Mouse (Mus musculus) c-Kit-positive CD71-positive TER-119-positive erythroid progenitor cells, embryonic 14.5 days (primary cell): ENCODE results near the gene Osbpl10.
"Not testable (repeated sequence)": the region's sequence is repeated elsewhere in the genome, so short reads cannot be mapped to it uniquely, and the experiment has no call there.

Experiments used
- DNase-seq: peaks from one replicate; pipeline ENCODE4 v3.0.0-alpha.2; 2013; ENCODE audit warnings: low spot score

The Osbpl10 gene

GRCm38 (mm10) chr9:114985741-114986140 lies 7.4 kb downstream of the Osbpl10 start:
- no peak for DNase-seq

DNA sequence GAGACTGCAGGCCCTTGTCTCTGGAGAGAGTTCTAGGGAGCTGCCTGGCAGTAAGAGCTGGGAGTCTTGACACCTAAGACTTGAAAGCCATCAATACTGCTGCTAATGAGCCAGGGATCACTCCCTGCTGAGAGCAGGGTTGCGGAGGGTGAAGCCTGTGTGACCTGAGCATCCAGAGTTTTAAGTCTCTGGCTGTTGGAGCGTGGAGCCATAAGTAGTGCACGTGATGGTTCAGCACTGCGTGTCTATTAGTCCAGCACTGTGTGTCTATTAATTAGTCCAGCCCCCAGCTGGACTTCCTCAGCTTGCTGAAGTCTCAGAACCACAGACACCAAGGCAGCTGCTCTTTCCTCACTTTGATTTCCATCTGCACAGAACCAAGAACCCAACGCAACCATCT lies 8.0 kb downstream of the Osbpl10 start:
- DNase-seq = no peak

DNA sequence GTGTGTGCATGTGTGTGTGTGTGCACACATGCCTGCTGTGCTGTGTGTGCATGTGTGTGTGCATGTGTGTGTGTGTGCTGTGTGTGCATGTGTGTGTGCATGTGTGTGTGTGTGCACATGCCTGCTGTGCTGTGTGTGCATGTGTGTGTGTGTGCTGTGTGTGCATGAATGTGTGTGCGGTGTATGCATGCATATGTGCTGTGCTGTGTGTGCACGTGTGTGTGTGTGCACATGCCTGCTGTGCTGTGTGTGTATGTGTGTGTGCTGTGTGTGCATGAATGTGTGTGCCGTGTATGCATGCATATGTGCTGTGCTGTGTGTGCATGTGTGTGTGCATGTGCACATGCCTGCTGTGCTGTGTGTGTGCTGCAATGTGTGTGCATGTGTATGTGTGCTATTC lies 9.7 kb downstream of the Osbpl10 start:
- no peak for DNase-seq

GRCm38 (mm10) chr9:114988610-114989327 lies 10.4 kb downstream of the Osbpl10 start:
- DNase-seq = no peak

DNA sequence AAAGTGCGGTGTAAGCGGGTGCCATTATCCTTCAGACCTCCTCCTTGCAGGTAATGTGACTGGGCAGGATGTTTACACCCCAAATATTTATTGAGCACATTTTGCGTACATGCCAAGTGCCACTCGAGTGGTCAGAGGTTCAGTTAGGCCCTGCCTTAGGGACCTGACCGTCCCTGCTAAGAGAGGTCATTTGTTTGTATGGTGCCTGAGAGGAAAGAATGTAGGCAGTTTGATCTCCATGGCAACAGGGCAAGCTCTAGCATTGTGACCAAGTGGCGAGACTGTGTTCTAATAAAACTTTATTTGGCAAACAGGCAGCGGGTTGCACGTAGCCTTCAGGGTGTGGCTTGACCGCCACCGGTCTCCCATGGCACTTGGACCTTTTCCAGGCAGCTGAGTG lies 12.1 kb downstream of the Osbpl10 start:
- no peak for DNase-seq

DNA sequence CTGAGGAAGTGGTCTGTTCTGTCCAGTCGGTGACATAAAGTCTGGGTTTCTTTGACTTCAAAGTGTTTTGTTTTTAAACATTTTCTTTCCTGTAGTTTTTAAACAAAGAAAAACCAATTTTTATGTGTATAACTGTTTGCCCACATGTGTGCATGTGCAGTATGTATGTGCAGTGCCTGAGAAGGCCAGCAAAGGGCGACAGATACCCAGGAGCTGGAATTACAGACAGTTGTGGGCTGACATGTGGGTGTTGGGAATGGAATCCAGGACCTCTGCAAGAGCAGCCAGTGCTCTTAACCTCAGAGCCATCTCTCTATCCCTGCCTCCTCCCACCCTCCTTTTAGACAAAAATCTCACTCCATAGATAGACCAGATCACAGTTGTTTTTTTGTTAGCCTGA lies 14.2 kb downstream of the Osbpl10 start:
- no peak for DNase-seq

DNA sequence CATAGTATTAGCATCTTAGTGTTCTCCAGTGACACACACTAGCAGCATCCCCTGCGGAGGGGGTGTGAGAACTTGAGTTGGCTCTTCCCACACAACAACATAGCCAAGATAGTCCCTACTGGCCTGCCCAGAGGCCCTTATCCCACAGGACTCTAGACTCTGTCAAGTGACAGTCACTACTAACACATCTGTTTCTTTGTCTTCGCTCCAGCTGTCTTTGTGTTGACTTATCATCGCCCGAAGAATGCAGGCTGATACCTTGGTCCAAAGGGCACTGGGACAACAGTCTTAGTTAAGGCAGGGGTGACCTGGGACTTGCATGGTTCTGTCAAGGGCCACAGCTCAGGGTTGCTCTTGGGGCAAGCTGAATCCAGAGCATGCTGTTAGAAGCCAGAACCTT lies 16.9 kb downstream of the Osbpl10 start:
- no peak for DNase-seq

GRCm38 (mm10) chr9:114995716-114996115 lies 17.3 kb downstream of the Osbpl10 start:
- DNase-seq = no peak

DNA sequence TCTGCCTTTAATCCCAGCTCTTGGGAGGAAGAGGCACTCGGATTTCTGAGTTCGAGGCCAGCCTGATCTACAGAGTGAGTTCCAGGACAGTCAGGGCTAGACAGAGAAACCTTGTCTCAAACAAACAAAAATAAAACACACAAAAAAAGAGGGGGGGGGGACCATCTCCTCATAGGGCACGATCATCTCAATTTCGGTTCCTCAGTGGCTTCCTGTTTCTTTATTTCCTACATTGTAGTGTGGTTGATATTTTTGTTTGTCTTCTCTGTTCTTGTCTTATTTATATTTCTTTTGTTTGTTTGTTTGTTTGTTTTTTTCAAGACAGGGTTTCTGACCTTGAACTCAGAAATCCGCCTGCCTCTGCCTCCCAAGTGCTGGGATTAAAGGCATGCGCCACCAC lies 18.1 kb downstream of the Osbpl10 start:
- DNase-seq = no peak

DNA sequence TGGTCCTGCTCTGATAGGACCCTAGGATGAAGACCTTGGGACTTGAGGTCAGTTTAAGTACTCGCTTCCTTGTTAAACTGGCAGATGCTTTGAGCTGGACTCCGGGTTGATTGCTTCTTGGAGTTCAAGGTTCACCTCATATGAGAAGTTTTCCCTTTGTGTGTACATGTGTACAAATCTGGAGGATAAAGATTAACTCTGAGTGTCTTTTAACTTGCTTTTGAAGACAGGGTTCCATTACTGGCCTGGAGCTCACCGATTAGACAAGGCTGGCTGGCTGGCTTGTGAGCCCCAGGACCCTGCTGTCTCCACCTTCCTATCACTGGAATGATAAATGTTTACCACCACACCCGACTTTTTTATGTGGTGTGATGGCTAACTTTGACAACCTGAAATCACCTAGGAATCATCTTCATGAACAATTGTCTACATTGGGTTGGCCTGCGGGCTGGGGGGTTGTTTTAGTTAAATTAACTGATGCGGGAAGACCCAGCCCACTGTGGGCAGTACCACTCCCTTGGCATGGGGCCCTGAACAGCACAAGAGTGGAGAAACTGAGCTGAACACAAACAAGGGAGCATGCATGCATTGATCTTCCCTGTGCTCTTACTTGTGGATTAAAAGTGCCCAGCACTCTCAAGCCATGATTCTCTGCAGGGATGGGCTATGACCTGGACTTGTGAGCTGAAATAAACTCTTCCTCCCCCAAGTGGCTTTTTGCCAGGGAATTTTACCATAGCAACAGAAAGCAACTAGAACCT lies 20.8 kb downstream of the Osbpl10 start:
- no peak for DNase-seq

- no peak for DNase-seq
Observed at GRCm38 (mm10) chr9:114999771-115000146, 21.4 kb downstream of the Osbpl10 start.

DNA sequence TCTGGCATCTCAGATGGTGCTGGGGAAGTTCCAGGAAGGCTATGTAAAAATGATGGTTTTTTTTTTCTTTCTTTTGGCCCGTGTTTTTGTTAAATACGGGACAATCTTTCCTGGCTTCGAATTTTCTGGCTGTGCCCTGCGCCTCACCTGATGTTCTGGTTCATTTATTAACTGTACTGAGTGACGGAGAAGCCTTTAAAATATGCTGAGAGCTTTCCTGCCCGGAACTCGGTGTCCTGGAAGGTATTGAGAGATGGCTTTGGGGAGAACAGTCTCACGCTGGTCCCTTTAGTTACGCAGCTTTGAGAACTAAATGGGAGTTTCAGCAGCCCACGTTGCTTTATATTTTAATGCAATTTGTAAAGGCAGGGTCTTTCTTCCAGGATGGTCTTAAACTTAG lies 27.1 kb downstream of the Osbpl10 start:
- DNase-seq = no peak

DNA sequence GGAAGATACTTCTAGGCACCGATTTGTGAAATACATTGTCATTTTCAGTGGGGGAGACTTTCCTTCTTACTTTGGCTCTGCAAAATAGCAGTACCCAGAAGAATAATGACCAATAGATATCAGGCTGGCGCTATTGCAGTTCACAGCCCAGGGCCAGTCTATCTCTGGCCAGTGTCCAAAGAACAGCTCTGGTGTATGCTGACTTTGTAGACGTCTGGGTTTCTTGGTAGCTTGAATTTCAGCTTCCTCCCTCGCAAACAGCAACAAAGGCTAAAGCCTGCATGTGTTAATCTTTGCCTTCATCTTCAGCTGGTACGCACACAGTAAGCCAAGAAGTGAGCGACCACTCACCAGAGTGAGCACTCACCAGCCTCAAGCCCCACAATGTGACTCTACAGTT lies 29.4 kb downstream of the Osbpl10 start:
- no peak for DNase-seq

DNA sequence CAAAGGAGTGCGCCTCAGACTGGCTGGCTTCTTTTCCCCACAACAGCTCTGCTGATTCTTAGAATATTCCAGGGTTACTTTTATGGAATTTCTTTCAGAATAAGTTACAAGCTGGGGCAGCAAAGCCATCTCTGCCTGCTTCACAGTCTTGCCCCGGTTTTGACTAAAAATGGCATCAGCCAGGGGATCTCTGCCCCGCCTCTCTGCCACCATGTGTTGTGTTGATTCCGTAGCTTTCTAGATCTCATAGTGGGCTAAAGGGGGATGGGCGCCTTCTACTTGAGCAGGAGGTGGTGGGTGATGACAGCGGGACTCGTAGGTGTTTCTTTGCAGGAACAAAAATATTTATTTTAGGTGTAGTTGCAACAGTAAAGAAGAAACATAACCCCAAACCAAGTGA lies 29.8 kb downstream of the Osbpl10 start:
- DNase-seq = no peak

GRCm38 (mm10) chr9:115012367-115012766 lies 34.0 kb downstream of the Osbpl10 start:
- no peak for DNase-seq

- no peak for DNase-seq
Observed at GRCm38 (mm10) chr9:115020141-115020540, 41.8 kb downstream of the Osbpl10 start.

DNA sequence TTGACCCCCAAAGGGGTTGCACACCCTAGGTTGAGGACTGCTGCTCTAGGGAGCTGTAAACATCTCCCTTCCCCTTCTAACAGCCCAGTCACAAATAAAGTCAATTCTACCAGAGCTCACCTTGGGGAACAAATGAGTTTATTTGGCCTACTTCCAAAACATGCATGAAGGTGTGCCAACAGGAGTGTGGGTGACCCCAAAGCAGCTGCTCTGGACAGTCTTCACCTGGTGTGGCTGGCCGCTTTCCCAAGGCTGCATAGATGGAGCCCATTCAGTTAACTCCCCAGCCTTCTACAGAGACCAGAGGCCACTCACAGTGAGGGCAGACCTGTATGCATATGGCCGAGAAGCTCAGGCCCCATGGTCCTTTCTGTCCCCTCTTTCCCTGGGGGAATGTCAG lies 43.0 kb downstream of the Osbpl10 start:
- no peak for DNase-seq

DNA sequence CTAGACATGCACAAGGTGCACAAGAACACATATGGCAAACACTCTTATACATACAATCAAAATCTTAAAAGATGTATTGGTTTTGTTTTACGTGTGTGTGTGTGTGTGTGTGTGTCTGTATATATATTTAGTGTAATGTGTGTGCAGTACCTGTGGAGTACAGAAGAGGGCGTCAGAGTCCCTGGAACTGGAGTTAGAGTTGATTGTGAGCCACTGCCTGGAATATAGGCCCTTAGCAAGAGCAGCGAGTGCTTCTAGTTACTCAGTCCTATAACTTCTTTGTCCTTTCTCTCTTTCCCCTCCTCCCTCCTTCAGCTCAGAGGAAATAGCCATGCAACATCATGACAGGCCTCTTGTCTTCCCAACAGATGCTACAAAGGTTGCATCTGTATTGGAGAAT lies 44.8 kb downstream of the Osbpl10 start:
- DNase-seq = no peak

DNA sequence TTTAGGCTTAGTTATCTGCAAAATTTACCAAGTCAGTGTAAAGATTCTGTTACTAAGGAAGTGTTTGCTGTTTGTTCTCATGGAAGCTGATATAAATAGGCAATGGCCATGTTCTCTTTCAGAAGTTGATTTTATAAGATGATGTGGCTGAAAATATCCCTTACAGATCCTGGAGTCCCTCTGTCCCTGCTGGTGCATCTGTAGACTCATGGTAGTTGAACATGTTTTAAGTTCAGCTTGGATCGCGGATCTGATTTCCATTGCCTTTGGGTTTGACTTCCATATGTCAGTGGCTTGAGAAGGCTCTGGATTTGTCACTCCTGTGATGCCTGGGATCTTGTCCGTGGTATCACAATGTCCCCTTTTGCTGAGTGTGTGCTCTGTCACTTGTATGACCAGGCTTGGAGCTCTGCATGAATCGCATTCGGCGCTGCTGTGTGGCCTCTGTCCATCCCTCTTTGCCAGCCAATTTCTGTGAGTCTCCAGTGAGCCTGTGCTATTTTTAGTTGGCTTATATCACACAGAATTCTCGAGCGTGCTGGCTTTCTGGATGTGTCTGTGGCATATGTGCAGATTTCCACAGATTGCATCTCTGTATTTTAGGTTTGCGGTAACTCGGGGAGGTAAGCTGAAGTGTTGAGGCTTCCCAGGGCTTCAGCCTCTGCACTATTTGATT lies 45.5 kb downstream of the Osbpl10 start:
- DNase-seq = no peak

GRCm38 (mm10) chr9:115029307-115029706 lies 50.9 kb downstream of the Osbpl10 start:
- DNase-seq = no peak

DNA sequence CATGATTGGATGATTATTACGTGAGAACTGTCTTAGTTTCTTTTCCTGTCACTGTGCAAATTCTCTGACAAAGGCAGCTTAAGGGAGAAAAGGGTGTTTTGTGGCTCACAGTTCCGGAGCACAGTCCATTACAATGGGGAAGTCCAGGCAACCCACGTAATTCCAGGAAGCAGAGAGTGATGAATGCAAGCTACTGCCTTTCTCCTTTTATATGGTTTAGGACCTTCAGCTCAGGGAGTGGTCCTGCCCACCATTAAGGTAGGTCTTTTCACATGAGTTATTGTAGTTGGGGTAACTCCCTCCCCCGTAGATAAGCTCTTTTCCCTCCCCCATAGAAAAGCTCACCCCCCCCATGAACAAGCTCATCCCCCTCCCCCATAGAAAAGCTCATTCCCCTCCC lies 52.2 kb downstream of the Osbpl10 start:
- no peak for DNase-seq

GRCm38 (mm10) chr9:115031046-115031445 lies 52.7 kb downstream of the Osbpl10 start:
- DNase-seq = not testable (repeated sequence)

DNA sequence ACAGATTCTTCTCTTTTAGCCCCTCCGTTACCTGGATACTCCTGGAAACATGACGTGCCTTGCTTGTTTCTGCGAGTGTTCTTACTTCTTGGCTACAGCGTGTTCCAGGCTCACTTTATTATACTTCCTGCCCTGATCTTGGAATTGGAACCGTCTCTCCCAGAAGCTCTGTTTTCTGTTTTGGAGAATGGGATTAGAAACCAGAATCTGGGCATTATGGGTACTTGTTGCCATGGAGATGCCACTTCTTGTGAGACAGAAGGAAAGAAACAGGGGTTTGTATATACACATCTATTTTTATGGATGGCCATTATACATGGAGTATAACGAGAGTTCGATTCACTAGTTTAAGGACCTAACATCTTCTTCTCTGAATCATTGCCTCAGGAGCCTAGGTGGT lies 54.4 kb downstream of the Osbpl10 start:
- no peak for DNase-seq
